Mouse (Mus musculus) B cell, adult 62 days (primary cell): ENCODE measurements around the gene Gm3594. TPM values are rescaled to one million over a fixed set of nuclear protein-coding genes. Genes with fewer than 3 reads are reported as not detected.

Source experiments
- total RNA-seq: library from RNA; stranded (reverse); gene quantifications from 4 replicates; pipeline ENCODE4 v1.2.4, GENCODE M21; 2023

The Gm3594 gene
- total RNA-seq, result not detected in 4 replicates

DNA sequence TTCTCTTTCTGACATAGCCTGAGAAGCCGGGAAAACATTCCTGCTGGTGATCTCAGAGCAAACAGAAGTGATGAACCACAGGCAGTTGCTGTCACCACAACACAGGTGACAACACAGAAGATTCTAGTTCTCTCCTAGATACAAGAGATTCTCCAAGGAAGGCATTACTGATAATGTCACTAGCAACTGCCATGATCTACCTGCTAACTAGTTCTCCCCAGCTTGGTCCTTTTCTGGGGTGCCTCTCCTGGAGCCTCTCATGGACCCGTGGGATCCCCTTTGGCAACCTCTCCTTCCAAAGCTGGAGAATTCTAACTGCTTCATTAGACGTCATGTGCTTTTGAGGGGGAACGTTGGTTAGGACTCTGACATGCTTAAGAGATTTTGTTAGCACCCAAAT lies at the start of gene Gm3594:
Gene Gm3594 (minus strand): TSS at position 101 of the 400 bp plus-strand sequence.

DNA sequence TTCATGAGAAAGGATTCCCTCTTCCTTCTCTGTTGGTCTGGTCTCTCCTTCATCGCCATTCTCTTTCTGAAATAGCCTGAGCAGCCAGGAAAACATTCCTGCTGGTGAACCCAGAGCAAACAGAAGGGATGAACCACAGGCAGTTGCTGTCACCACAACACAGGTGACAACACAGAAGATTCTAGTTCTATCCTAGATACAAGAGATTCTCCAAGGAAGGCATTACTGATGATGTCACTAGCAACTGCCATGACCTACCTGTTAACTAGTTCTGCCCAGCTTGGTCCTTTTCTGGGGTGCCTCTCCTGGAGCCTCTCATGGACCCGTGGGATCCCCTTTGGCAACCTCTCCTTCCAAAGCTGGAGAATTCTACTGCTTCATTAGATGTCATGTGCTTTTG lies 32.0 kb downstream of the Gm3594 start, which contains the start of gene Gm3591:
Gene Gm3591 (minus strand): TSS at position 101 of the 400 bp plus-strand sequence.

GRCm38 (mm10) chr14:6390219-6390618 lies 54.2 kb downstream of the Gm3594 start, which contains the start of gene Gm16440:
Gm16440 (minus strand) TSS chr14:6390319.

Other genes with a start within 250 kb of the Gm3594 start
- not detected in 4 replicates for gene Gm21560, start 225.3 kb downstream of the Gm3594 start, total RNA-seq
- gene Gm3411, start 157.4 kb downstream of the Gm3594 start, total RNA-seq, result 0.35 TPM in 1 of 4 replicates, not detected in the others
- gene Gm21103, start 139.8 kb downstream of the Gm3594 start, total RNA-seq, result not detected in 4 replicates
- not detected in 4 replicates for gene Gm3618, start 100.9 kb downstream of the Gm3594 start, total RNA-seq
- not detected in 4 replicates for gene Gm16440, start 54.3 kb downstream of the Gm3594 start, total RNA-seq
- 0.57 TPM in 1 of 4 replicates, not detected in the others for gene Gm3591, start 32.1 kb downstream of the Gm3594 start, total RNA-seq
- gene Gm8356, start 92.7 kb upstream of the Gm3594 start, total RNA-seq, result not detected in 4 replicates
- gene Gm3629, start 146.0 kb upstream of the Gm3594 start, total RNA-seq, result not detected in 4 replicates
- gene Gm3460, start 177.8 kb upstream of the Gm3594 start, total RNA-seq, result not detected in 4 replicates
- not detected in 4 replicates for gene Gm10251, start 239.6 kb upstream of the Gm3594 start, total RNA-seq